Mouse (Mus musculus): ENCODE data around the gene Ppp1r37. TPM values are rescaled to one million over a fixed set of nuclear protein-coding genes. Genes with fewer than 3 reads are reported as not detected.

The Ppp1r37 gene
- total and polyA plus RNA-seq, 2 experiments from 2014 or later = 28.1 to 127 TPM

- Histone ChIP-seq H3K27me3 (ENCODE audit: insufficient read depth, low read length) (no peaks in the 10 kb centered on the region), H3K9me3 (ENCODE audit: low read length) (no peaks in the 10 kb centered on the region), H3K4me2 (ENCODE audit: low read depth, low read length, poor library complexity, severe bottlenecking) (peak within 1 kb of the TSS; percentile 93), H3K4me1 (ENCODE audit: insufficient read depth, low read length) (peaks cover 3% of the 10 kb centered on the region; the same call in 1 of the 2 replicates), H3K9ac (replicated peaks; ENCODE audit: low read length, poor library complexity, severe bottlenecking) (peak within 1 kb of the TSS; percentile 74), H3K4me3 (ENCODE audit: low read depth, low read length) (peak within 1 kb of the TSS; percentile 53), H3K27ac (ENCODE audit: low read depth, low read length) (peak within 1 kb of the TSS; percentile 78), H3K36me3 (ENCODE audit: insufficient read depth, low read length) (no peaks in the 10 kb centered on the region)
- DNase-seq (ENCODE audit: low spot score) (peak; percentile 97), ATAC-seq (ENCODE audit: low FRiP score) (peak; percentile 96)
- TF ChIP-seq CTCF (IDR thresholded peaks at IDR 0.05) = 0 out of 2 replicates have a peak, but pooled peaks have one; percentile 19
- under 1% methylated on average over 56 of the region's 56 CpGs for WGBS
Measured at GRCm38 (mm10) chr7:19508150-19508923, 54.5 kb downstream of the Ppp1r37 start, which contains the start of the genes Bloc1s3 and Trappc6a. Gene Bloc1s3, minus strand, starts transcription at chr7:19508367. Gene Trappc6a, plus strand, starts transcription at chr7:19508395.

- Histone ChIP-seq H3K9me3 (ENCODE audit: low read length) (no peaks in the 10 kb centered on the region), H3K9ac (replicated peaks; ENCODE audit: low read length, poor library complexity, severe bottlenecking) (peak overlapping the region; percentile 65), H3K27ac (ENCODE audit: low read depth, low read length) (peak overlapping the region; percentile 78), H3K4me3 (ENCODE audit: low read depth, low read length) (peak overlapping the region; percentile 53), H3K4me2 (ENCODE audit: low read depth, low read length, poor library complexity, severe bottlenecking) (peak overlapping the region; percentile 93), H3K36me3 (ENCODE audit: insufficient read depth, low read length) (no peaks in the 10 kb centered on the region), H3K27me3 (ENCODE audit: insufficient read depth, low read length) (no peaks in the 10 kb centered on the region), H3K4me1 (ENCODE audit: insufficient read depth, low read length) (peaks cover 3% of the 10 kb centered on the region; the same call in 1 of the 2 replicates)
- TF ChIP-seq CTCF (IDR thresholded peaks at IDR 0.05) = no peak
- ATAC-seq (ENCODE audit: low FRiP score) (no peak), DNase-seq (ENCODE audit: low spot score) (no peak)
- whole genome bisulfite sequencing = 3% methylated on average over 18 of the region's 18 CpGs
Measured at GRCm38 (mm10) chr7:19507612-19507981, 55.3 kb downstream of the Ppp1r37 start.

- WGBS = under 1% methylated on average over 63 of the region's 71 CpGs
- 0 out of 2 replicates have a peak, but pooled peaks have one; percentile 4 for ATAC-seq (ENCODE audit: low FRiP score)
- peak overlapping the region; percentile 78 for H3K27ac ChIP-seq (ENCODE audit: low read depth, low read length)
Measured at GRCm38 (mm10) chr7:19506969-19507611, 55.8 kb downstream of the Ppp1r37 start.

GRCm38 (mm10) chr7:19506326-19506725 lies 56.5 kb downstream of the Ppp1r37 start:
- Histone ChIP-seq H3K36me3 (ENCODE audit: insufficient read depth, low read length) (no peaks in the 10 kb centered on the region), H3K9me3 (ENCODE audit: low read length) (no peaks in the 10 kb centered on the region), H3K27ac (ENCODE audit: low read depth, low read length) (0 out of 2 replicates have a peak overlapping the region, but pooled peaks have one; percentile 78), H3K27me3 (ENCODE audit: insufficient read depth, low read length) (no peaks in the 10 kb centered on the region), H3K9ac (replicated peaks; ENCODE audit: low read length, poor library complexity, severe bottlenecking) (no peak overlapping the region; the same call in 1 of the 2 replicates), H3K4me3 (ENCODE audit: low read depth, low read length) (peak overlapping the region; percentile 53), H3K4me1 (ENCODE audit: insufficient read depth, low read length) (peaks cover 3% of the 10 kb centered on the region; the same call in 1 of the 2 replicates), H3K4me2 (ENCODE audit: low read depth, low read length, poor library complexity, severe bottlenecking) (peak overlapping the region; percentile 93)
- no peak for ATAC-seq (ENCODE audit: low FRiP score)
- DNase-seq (ENCODE audit: low spot score) = no peak
- TF ChIP-seq CTCF (IDR thresholded peaks at IDR 0.05) = peak; percentile 48
- WGBS = 18% methylated on average over 6 of the region's 6 CpGs

More at GRCm38 (mm10) chr7:19506969-19507611, 55.8 kb downstream of the Ppp1r37 start:
- Histone ChIP-seq H3K27me3 (ENCODE audit: insufficient read depth, low read length) (no peaks in the 10 kb centered on the region), H3K9me3 (ENCODE audit: low read length) (no peaks in the 10 kb centered on the region), H3K4me2 (ENCODE audit: low read depth, low read length, poor library complexity, severe bottlenecking) (peak overlapping the region; percentile 93), H3K9ac (replicated peaks; ENCODE audit: low read length, poor library complexity, severe bottlenecking) (peak overlapping the region; percentile 65), H3K4me1 (ENCODE audit: insufficient read depth, low read length) (peaks cover 3% of the 10 kb centered on the region; the same call in 1 of the 2 replicates), H3K36me3 (ENCODE audit: insufficient read depth, low read length) (no peaks in the 10 kb centered on the region), H3K4me3 (ENCODE audit: low read depth, low read length) (peak overlapping the region; percentile 53)
- peak; percentile 82 for DNase-seq (ENCODE audit: low spot score)
- no peak for TF ChIP-seq CTCF (IDR thresholded peaks at IDR 0.05)

GRCm38 (mm10) chr7:19503481-19504068 lies 59.3 kb downstream of the Ppp1r37 start:
- H3K4me1 ChIP-seq (ENCODE audit: insufficient read depth, low read length) = no peaks in the 10 kb centered on the region
- no peaks in the 10 kb centered on the region for H3K36me3 ChIP-seq (ENCODE audit: insufficient read depth, low read length)
- no peaks in the 10 kb centered on the region for H3K9me3 ChIP-seq (ENCODE audit: low read length)
- no peak overlapping the region for H3K4me3 ChIP-seq (ENCODE audit: low read depth, low read length)
- 44% methylated on average over 5 of the region's 5 CpGs for WGBS
- no peak overlapping the region for H3K27ac ChIP-seq (ENCODE audit: low read depth, low read length)
- DNase-seq (ENCODE audit: low spot score) (peak; percentile 54), ATAC-seq (ENCODE audit: low FRiP score) (no peak)
- TF ChIP-seq CTCF (IDR thresholded peaks at IDR 0.05) = peak; percentile 82
- no peak overlapping the region for H3K4me2 ChIP-seq (ENCODE audit: low read depth, low read length, poor library complexity, severe bottlenecking)
- H3K9ac ChIP-seq (replicated peaks; ENCODE audit: low read length, poor library complexity, severe bottlenecking) = no peak overlapping the region
- H3K27me3 ChIP-seq (ENCODE audit: insufficient read depth, low read length) = no peaks in the 10 kb centered on the region
